Mouse (Mus musculus): Measurements from ENCODE around the gene Gm20388. TPM values are rescaled to one million over a fixed set of nuclear protein-coding genes. Genes with fewer than 3 reads are reported as not detected.
A peak's percentile ranks its signal among the peaks of the same experiment; 100 is the strongest.

The Gm20388 gene
- polyA plus RNA-seq, 1 experiment from 2014 or later, result not detected

DNA sequence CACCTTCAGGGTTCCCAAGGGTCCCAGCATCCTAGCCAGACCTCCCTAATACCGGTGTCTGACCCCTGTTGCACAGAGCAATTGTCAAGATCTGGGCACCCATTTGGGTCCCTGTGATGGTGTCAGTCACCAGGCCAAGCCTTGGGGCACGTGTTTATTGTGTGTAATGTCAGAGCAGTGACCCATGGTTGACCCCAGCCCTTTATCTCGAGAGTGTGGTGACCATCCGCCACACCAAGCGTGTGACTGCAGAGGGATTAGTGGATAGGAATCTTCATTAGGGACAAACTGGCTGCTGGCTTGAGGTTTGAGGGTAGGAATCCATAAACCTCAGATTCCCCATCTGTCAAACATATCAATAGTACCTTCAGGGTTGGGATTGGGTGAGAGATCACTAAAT is 2758.7 kb downstream of the Gm20388 start:
- 34% methylated on average over 5 of the region's 5 CpGs for WGBS
- ATAC-seq (ENCODE audit: low read depth), result no peak
- H3K27me3 ChIP-seq (ENCODE audit: control insufficient read depth, insufficient read depth, low read depth, low read length), result no peaks in the 10 kb centered on the region; the same call in 1 of the 2 replicates
- H3K4me2 ChIP-seq (ENCODE audit: low read depth, low read length), result no peak overlapping the region
- H3K4me1 ChIP-seq (replicated peaks; ENCODE audit: control insufficient read depth, insufficient read depth, low read length), result peaks cover 30% of the 10 kb centered on the region
- no peaks in the 10 kb centered on the region for H3K36me3 ChIP-seq (ENCODE audit: control insufficient read depth, insufficient read depth, low read length)
- H3K4me3 ChIP-seq (ENCODE audit: low read length), result no peak overlapping the region
- H3K27ac ChIP-seq (ENCODE audit: low read length), result no peak overlapping the region
- H3K9ac ChIP-seq (ENCODE audit: low read length), result no peak overlapping the region
- H3K9me3 ChIP-seq (ENCODE audit: control insufficient read depth, low read length), result no peaks in the 10 kb centered on the region

DNA sequence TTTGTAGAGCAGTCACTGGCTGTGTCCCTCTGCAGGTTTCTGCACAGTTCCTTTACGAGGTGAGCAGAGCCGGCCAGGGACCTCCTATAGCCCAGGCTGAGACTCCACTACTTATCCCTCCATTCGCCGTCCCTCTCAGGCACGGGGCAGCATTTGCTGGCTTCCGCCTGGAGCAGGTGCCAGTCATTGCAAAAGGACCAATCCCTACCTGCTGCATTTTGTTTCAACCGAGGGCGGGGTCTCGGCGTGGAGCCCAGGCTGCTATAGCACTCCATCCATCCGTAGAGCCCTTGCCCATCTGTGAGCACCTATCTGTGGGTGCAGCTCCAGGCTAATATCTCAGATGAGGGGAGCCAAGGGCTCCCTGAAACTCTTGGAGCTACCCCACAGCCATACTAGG is 2759.4 kb downstream of the Gm20388 start:
- H3K9me3 ChIP-seq (ENCODE audit: control insufficient read depth, low read length), result no peaks in the 10 kb centered on the region
- no peaks in the 10 kb centered on the region; the same call in 1 of the 2 replicates for H3K27me3 ChIP-seq (ENCODE audit: control insufficient read depth, insufficient read depth, low read depth, low read length)
- 28% methylated on average over 11 of the region's 11 CpGs for WGBS
- H3K27ac ChIP-seq (ENCODE audit: low read length), result no peak overlapping the region
- no peak overlapping the region for H3K4me3 ChIP-seq (ENCODE audit: low read length)
- H3K9ac ChIP-seq (ENCODE audit: low read length), result no peak overlapping the region
- no peaks in the 10 kb centered on the region for H3K36me3 ChIP-seq (ENCODE audit: control insufficient read depth, insufficient read depth, low read length)
- ATAC-seq (ENCODE audit: low read depth), result no peak
- H3K4me1 ChIP-seq (replicated peaks; ENCODE audit: control insufficient read depth, insufficient read depth, low read length), result peaks cover 24% of the 10 kb centered on the region
- no peak overlapping the region for H3K4me2 ChIP-seq (ENCODE audit: low read depth, low read length)

DNA sequence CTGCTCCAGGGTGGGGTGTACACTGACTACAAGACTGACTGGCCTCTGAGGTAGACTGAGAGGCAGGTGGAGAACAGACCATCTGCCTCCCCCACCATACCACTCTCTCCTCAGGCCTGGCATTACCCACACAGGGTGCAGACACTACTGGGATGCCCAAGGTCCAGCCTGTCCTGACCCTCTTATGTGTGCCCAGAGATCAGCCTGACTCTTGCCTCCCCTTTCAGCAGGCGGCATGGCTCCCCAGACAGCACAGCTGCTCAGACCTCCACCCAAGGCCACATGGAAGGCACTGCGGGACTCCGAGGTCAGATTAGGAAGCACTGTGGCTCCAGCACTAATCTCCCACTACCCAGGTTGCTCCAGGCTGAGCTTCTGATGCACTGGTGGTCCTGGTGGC is 2760.1 kb downstream of the Gm20388 start:
- no peaks in the 10 kb centered on the region for H3K9me3 ChIP-seq (ENCODE audit: control insufficient read depth, low read length)
- 80% methylated on average over 3 of the region's 3 CpGs for WGBS
- peaks cover 18% of the 10 kb centered on the region for H3K4me1 ChIP-seq (replicated peaks; ENCODE audit: control insufficient read depth, insufficient read depth, low read length)
- no peak overlapping the region for H3K9ac ChIP-seq (ENCODE audit: low read length)
- H3K36me3 ChIP-seq (ENCODE audit: control insufficient read depth, insufficient read depth, low read length), result no peaks in the 10 kb centered on the region
- peaks cover 5% of the 10 kb centered on the region for H3K27me3 ChIP-seq (ENCODE audit: control insufficient read depth, insufficient read depth, low read depth, low read length)
- no peak overlapping the region for H3K4me3 ChIP-seq (ENCODE audit: low read length)
- ATAC-seq (ENCODE audit: low read depth), result no peak
- no peak overlapping the region for H3K4me2 ChIP-seq (ENCODE audit: low read depth, low read length)
- no peak overlapping the region for H3K27ac ChIP-seq (ENCODE audit: low read length)

DNA sequence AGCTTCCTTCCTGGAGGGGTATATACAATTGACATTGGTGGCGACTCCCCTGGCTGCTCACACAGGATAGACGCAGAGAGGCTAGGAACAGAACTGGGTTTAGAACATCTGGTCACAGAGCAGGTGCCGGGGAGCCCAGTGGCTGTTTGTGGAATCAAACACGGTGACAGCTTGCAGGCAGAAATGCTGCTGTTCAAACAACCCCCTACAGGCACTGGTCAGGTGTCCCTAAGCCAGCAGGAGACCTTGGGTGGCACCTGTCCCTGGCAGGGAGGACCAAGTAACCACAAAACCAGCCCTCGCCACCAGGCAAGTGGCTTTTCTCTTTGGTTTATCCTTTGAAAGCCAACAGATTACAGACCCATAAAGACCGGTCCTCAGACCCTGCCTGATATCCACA is 2761.3 kb downstream of the Gm20388 start:
- WGBS, result 44% methylated on average over 6 of the region's 6 CpGs
- Histone ChIP-seq H3K27me3 (ENCODE audit: control insufficient read depth, insufficient read depth, low read depth, low read length) (peaks cover 16% of the 10 kb centered on the region), H3K4me2 (ENCODE audit: low read depth, low read length) (no peak overlapping the region), H3K27ac (ENCODE audit: low read length) (no peak overlapping the region), H3K9ac (ENCODE audit: low read length) (no peak overlapping the region), H3K4me1 (replicated peaks; ENCODE audit: control insufficient read depth, insufficient read depth, low read length) (peaks cover 11% of the 10 kb centered on the region), H3K36me3 (ENCODE audit: control insufficient read depth, insufficient read depth, low read length) (no peaks in the 10 kb centered on the region), H3K9me3 (ENCODE audit: control insufficient read depth, low read length) (no peaks in the 10 kb centered on the region), H3K4me3 (ENCODE audit: low read length) (no peak overlapping the region)
- ATAC-seq (ENCODE audit: low read depth), result no peak

DNA sequence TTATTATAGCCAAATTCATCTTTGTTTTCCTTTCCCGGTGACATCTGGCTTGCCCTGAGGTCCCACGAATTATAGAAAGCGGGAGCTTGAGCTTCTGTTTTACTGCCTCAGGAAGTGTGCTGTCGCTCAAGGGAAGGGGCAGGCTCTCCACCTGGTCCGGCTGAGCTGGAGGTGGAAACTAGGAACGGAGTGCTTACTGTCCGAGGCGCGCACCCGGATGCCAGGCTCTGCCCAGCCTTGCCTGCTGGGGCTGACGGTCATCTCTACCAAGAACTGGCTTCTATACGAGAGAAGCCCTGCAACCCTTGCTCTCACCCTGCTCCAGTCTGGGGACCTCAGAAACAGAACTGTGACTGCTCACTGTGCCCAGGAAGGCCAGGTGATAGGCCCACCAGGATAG is 2763.3 kb downstream of the Gm20388 start:
- H3K9me3 ChIP-seq (ENCODE audit: control insufficient read depth, low read length), result no peaks in the 10 kb centered on the region
- peaks cover 33% of the 10 kb centered on the region for H3K27me3 ChIP-seq (ENCODE audit: control insufficient read depth, insufficient read depth, low read depth, low read length)
- H3K27ac ChIP-seq (ENCODE audit: low read length), result no peak overlapping the region
- H3K4me2 ChIP-seq (ENCODE audit: low read depth, low read length), result no peak overlapping the region
- peaks cover 11% of the 10 kb centered on the region for H3K4me1 ChIP-seq (replicated peaks; ENCODE audit: control insufficient read depth, insufficient read depth, low read length)
- ATAC-seq (ENCODE audit: low read depth), result no peak
- no peak overlapping the region for H3K9ac ChIP-seq (ENCODE audit: low read length)
- H3K36me3 ChIP-seq (ENCODE audit: control insufficient read depth, insufficient read depth, low read length), result no peaks in the 10 kb centered on the region
- 63% methylated on average over 12 of the region's 12 CpGs for WGBS
- H3K4me3 ChIP-seq (ENCODE audit: low read length), result no peak overlapping the region

DNA sequence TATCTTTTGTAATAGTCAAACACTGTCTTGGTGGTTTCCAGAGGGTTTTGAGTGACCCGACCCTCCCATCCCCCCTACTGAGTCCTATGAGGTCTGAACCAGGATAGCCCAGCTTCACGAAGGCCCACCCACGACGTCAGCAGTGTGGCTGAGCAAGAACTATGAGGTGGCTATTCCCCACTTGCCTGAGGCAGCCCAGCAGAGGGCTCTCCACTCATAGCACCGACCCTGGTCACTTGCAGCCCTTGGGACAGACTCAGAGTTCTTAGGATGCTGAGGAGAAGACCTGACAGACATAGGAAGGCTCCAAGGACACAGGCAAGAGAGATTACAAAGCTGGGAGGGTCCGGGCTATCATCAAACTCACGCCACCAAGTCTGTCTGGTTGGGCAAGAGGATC is 2764.4 kb downstream of the Gm20388 start:
- H3K27ac ChIP-seq (ENCODE audit: low read length), result no peak overlapping the region
- H3K4me3 ChIP-seq (ENCODE audit: low read length), result no peak overlapping the region
- H3K27me3 ChIP-seq (ENCODE audit: control insufficient read depth, insufficient read depth, low read depth, low read length), result peaks cover 42% of the 10 kb centered on the region
- H3K4me1 ChIP-seq (replicated peaks; ENCODE audit: control insufficient read depth, insufficient read depth, low read length), result peaks cover 16% of the 10 kb centered on the region
- 31% methylated on average over 7 of the region's 7 CpGs for WGBS
- H3K36me3 ChIP-seq (ENCODE audit: control insufficient read depth, insufficient read depth, low read length), result no peaks in the 10 kb centered on the region
- ATAC-seq (ENCODE audit: low read depth), result no peak
- no peaks in the 10 kb centered on the region for H3K9me3 ChIP-seq (ENCODE audit: control insufficient read depth, low read length)
- H3K9ac ChIP-seq (ENCODE audit: low read length), result no peak overlapping the region
- no peak overlapping the region for H3K4me2 ChIP-seq (ENCODE audit: low read depth, low read length)

DNA sequence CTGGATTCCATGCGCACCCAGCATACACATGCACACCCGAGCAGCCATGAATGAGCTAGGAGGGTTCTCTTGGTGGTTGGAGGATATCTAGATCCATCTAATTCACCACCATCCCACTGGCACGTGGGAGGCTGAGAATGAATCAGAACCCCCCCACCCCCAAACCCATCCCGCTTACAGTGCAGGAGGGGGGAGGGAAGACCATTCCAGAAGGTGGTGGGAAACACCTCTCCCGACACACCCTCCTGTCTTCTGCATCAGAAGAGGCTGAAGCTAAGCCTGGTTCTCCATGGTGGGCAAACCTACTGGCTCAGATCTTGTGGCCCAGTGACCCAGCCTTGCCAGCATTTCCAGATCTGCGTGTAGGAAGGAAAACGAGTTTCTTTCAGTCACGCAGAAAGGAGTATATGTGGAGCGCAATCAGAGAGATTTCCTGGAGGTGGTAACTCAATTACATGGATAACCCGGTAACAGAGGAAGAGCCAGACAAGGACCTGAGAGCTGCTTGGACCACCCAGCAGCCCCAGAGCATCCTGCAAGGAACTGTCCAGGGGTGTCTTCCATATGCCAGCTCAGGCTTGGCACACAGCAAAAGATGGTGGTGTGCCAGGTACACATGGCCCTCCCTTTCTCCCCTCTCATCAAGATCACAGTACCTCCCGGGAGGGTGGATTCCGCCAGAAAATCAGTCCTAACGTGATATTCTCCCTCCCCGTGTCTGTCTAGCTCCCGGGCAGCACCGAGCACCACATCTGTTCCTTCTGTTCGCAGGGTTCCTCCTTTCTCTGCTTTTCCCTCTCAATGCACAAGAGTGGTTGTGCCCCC is 2765.2 kb downstream of the Gm20388 start:
- Histone ChIP-seq H3K27ac (ENCODE audit: low read length) (peak overlapping the region; percentile 90), H3K27me3 (ENCODE audit: control insufficient read depth, insufficient read depth, low read depth, low read length) (peaks cover 50% of the 10 kb centered on the region), H3K4me3 (ENCODE audit: low read length) (peak overlapping the region; percentile 84), H3K4me1 (replicated peaks; ENCODE audit: control insufficient read depth, insufficient read depth, low read length) (peaks cover 16% of the 10 kb centered on the region), H3K4me2 (ENCODE audit: low read depth, low read length) (peak overlapping the region; percentile 98), H3K9ac (ENCODE audit: low read length) (peak overlapping the region; percentile 44; the same call in 1 of the 2 replicates), H3K9me3 (ENCODE audit: control insufficient read depth, low read length) (no peaks in the 10 kb centered on the region), H3K36me3 (ENCODE audit: control insufficient read depth, insufficient read depth, low read length) (no peaks in the 10 kb centered on the region)
- no peak for ATAC-seq (ENCODE audit: low read depth)
- 72% methylated on average over 17 of the region's 17 CpGs for WGBS

DNA sequence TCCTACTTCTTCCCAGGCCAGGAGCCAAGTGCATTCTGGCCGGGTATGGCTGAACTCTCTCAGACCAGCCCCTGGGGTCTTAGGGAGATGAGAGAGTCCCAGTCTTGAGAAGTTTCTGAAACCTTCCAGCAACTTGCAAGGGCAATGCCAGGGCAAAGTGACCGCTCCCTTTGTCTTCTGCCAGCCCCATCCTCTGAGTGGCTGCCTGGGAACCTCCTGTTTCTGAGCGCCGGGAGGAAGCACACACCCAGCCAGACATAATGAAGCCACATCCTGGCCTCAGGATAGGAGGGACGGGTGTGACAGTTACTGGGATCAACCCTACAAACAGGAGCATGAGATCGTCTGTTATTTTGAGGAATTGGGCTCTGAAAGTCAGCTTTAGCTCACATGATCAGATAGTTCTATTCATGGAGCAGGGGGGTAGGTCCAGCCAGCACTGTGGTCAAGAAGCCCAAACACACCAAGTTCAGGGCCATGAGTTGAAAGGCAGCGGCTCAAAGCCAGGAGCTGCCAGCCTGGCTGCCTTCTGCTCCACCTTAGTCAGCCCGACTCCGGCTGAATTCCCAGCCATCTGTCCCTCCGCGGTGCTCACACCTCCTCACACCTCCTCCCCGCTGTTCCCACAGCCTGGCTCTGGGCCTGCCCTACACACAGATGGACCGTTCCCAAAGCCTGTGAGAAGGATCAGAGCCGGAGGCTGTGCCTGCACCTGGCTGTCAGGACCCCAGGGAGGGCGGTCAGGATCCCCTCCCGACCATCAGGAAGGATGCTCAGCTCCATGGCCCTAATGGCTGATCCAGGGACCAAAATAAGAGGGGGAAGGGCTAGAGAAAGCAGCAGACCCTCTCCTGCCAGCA is 2766.2 kb downstream of the Gm20388 start:
- Histone ChIP-seq H3K4me3 (ENCODE audit: low read length) (peak overlapping the region; percentile 84), H3K4me2 (ENCODE audit: low read depth, low read length) (peak overlapping the region; percentile 98), H3K4me1 (replicated peaks; ENCODE audit: control insufficient read depth, insufficient read depth, low read length) (peaks cover 16% of the 10 kb centered on the region), H3K27ac (ENCODE audit: low read length) (peak overlapping the region; percentile 90), H3K9ac (ENCODE audit: low read length) (peak overlapping the region; percentile 75), H3K9me3 (ENCODE audit: control insufficient read depth, low read length) (no peaks in the 10 kb centered on the region), H3K36me3 (ENCODE audit: control insufficient read depth, insufficient read depth, low read length) (no peaks in the 10 kb centered on the region), H3K27me3 (ENCODE audit: control insufficient read depth, insufficient read depth, low read depth, low read length) (peaks cover 58% of the 10 kb centered on the region)
- ATAC-seq (ENCODE audit: low read depth), result 0 out of 2 replicates have a peak, but pooled peaks have one; percentile 19
- 11% methylated on average over 16 of the region's 16 CpGs for WGBS

DNA sequence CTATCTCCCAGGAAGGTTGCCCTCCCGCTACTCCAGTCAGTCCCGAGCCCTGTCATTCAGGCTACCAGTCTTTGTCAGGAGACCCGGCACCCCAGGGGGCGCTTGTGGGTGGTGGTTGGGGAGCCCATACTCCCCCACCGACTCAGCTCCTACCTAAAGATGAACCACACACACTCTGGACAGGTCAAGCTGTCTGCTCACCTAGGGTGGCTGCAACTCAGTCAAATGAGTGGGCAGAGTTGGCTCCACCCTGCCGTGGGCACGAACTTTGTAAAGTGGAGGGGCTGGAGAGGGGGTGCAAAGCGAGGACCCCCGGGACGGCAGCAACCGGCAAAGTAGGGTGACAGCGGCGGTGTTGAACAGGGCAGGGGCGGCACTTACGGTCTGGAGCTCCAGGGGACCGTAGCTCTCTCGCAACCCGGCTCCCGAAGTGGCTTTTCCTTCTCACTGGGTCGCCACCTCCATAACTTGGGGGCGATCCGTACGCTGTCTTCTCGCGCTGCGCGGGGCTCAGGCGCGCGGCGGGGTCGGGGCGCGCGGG is 2766.9 kb downstream of the Gm20388 start:
- peak overlapping the region; percentile 90 for H3K27ac ChIP-seq (ENCODE audit: low read length)
- H3K4me1 ChIP-seq (replicated peaks; ENCODE audit: control insufficient read depth, insufficient read depth, low read length), result peaks cover 16% of the 10 kb centered on the region
- no peaks in the 10 kb centered on the region for H3K36me3 ChIP-seq (ENCODE audit: control insufficient read depth, insufficient read depth, low read length)
- no peaks in the 10 kb centered on the region for H3K9me3 ChIP-seq (ENCODE audit: control insufficient read depth, low read length)
- H3K27me3 ChIP-seq (ENCODE audit: control insufficient read depth, insufficient read depth, low read depth, low read length), result peaks cover 64% of the 10 kb centered on the region
- peak overlapping the region; percentile 84 for H3K4me3 ChIP-seq (ENCODE audit: low read length)
- H3K9ac ChIP-seq (ENCODE audit: low read length), result peak overlapping the region; percentile 75
- 0% methylated on average over 29 of the region's 35 CpGs for WGBS
- H3K4me2 ChIP-seq (ENCODE audit: low read depth, low read length), result peak overlapping the region; percentile 98
- ATAC-seq (ENCODE audit: low read depth), result no peak
